Mouse (Mus musculus) heart, adult 2 months (tissue): ENCODE results near the gene Atf6.

ENCODE experiments used
- CTCF ChIP-seq: fragments of 200-600 bp; IDR thresholded peaks from 2 replicates; pipeline ENCODE4 v1.8.1; 2022; ENCODE audit warnings: antibody characterized with exemption, mild to moderate bottlenecking, moderate library complexity
- EP300 ChIP-seq: fragments of 200-500 bp; IDR thresholded peaks from 2 replicates; pipeline ENCODE4 v1.6.1; 2011; ENCODE audit warnings: low read depth, low read length, control low read depth; ENCODE audit not compliant: insufficient read depth

- TF ChIP-seq EP300 = no peak
- TF ChIP-seq CTCF = no peak
Measured at GRCm38 (mm10) chr1:170701178-170701577, 166.4 kb downstream of the Atf6 start.
